Mouse (Mus musculus): ENCODE data around the gene Runx1.

Runx1 gene

GRCm38 (mm10) chr16:92825908-92826650 lies at the start of gene Runx1:
TSS of gene Runx1 (minus strand) at chr16:92826149.
- no peak for DNase-seq (ENCODE audit: low spot score)

- no peak for DNase-seq (ENCODE audit: low spot score)
Measured at GRCm38 (mm10) chr16:92874015-92874414, 48.1 kb upstream of the Runx1 start.

GRCm38 (mm10) chr16:92871728-92872127 lies 45.8 kb upstream of the Runx1 start:
- no peak for DNase-seq (ENCODE audit: low spot score)

GRCm38 (mm10) chr16:92868550-92868949 lies 42.6 kb upstream of the Runx1 start:
- no peak for DNase-seq (ENCODE audit: low spot score)

GRCm38 (mm10) chr16:92867261-92867935 lies 41.4 kb upstream of the Runx1 start:
- DNase-seq (ENCODE audit: low spot score): no peak

DNA sequence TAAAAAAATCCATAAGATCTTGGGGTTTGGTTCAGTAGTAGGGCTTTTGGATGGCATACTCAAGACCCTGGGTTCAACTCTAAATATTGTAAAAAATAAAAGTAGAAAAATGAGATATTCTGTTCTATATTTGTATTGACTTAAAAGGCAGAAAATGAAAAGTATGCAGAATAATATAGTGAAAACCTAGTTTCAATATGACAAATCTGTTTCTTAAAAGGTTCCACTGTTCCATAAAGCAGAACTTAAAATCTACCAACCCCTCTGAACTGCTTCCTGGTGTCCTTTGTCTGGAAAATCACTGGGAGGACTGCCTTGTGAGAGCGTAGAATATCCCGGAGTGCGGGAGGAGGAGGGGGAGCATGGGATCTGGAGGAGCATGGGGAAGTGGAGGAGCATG lies 39.4 kb upstream of the Runx1 start:
- DNase-seq (ENCODE audit: low spot score): no peak

DNA sequence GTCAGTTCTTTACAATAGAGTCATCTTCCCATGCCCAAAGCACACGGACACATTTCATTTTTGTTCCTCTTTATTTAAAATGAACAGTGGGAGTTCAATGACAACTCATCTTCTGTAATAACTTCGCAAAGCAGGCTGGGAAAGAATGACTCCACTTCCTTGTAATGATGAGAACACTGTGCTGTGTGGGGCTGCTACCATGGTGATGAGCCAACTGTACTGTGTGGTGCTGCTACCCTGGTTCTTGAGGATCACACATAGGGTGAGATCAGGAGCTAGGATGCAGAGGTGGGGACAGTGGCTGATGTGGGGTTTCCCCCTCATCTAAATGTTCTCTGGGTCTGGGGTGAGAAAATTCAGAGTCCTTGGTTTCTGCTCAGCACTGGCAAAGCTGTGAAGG lies 38.2 kb upstream of the Runx1 start:
- DNase-seq (ENCODE audit: low spot score): no peak

DNA sequence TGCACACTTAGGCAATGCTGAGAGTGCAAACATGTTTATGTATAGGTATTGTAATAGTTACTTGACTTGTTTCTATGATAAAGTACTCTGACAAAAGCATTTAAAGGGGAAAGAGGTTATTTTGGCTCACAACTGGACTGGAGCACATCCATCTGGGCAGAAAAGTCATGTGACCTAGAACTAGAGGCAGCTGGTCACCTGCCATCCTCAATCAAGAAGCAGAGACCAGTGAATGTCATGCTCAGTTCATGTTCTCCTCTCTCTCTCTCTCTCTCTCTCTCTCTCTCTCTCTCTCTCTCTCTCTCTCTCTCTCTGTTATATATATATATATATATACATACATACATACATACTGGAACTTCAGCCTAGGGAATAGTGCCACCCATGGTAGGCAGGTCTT lies 37.2 kb upstream of the Runx1 start:
- DNase-seq (ENCODE audit: low spot score): no peak

GRCm38 (mm10) chr16:92862430-92862829 lies 36.5 kb upstream of the Runx1 start:
- no peak for DNase-seq (ENCODE audit: low spot score)

DNA sequence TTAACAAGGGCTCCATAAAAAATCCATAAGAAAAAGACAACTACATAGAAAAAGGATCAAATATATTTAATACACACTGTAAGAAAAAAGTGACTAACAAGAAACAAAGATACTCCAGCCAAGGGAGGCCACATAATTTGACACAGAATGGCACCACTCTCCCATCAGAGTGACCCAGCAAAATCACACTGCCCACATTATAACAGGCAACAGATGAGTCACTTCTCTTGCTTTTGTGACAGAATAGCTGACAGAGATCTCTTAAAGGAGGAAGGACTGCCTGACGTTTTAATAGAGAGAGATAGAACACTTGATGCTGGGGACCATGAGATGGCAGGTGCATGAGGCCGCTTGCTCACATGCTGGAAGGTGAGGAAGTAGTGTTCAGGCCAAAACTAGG lies 35.6 kb upstream of the Runx1 start:
- no peak for DNase-seq (ENCODE audit: low spot score)

GRCm38 (mm10) chr16:92860649-92861048 lies 34.7 kb upstream of the Runx1 start:
- no peak for DNase-seq (ENCODE audit: low spot score)

GRCm38 (mm10) chr16:92856779-92857178 lies 30.8 kb upstream of the Runx1 start:
- no peak for DNase-seq (ENCODE audit: low spot score)

DNA sequence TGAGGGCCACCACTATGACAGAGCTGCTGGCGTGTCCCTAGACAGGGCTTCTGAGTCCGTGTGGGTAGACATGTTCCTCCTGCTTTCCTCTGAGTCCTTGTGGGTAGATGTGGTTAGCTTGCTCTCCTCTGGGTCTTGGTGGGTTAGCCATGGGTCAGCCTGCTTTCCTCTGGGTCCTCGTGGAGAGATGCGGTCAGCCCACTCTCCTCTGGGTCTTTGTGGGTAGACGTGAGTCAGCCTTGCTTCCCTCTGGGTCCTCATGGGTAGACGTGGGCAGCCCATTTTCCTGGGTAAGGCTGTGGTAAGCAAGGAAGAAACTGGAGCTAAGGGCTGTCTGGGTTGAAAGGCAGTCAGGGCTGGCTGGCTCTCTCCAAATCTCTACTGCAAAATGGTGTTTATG lies 26.3 kb upstream of the Runx1 start:
- DNase-seq (ENCODE audit: low spot score): no peak

GRCm38 (mm10) chr16:92850416-92850815 lies 24.5 kb upstream of the Runx1 start:
- no peak for DNase-seq (ENCODE audit: low spot score)

GRCm38 (mm10) chr16:92847762-92848300 lies 21.9 kb upstream of the Runx1 start:
- no peak for DNase-seq (ENCODE audit: low spot score)

DNA sequence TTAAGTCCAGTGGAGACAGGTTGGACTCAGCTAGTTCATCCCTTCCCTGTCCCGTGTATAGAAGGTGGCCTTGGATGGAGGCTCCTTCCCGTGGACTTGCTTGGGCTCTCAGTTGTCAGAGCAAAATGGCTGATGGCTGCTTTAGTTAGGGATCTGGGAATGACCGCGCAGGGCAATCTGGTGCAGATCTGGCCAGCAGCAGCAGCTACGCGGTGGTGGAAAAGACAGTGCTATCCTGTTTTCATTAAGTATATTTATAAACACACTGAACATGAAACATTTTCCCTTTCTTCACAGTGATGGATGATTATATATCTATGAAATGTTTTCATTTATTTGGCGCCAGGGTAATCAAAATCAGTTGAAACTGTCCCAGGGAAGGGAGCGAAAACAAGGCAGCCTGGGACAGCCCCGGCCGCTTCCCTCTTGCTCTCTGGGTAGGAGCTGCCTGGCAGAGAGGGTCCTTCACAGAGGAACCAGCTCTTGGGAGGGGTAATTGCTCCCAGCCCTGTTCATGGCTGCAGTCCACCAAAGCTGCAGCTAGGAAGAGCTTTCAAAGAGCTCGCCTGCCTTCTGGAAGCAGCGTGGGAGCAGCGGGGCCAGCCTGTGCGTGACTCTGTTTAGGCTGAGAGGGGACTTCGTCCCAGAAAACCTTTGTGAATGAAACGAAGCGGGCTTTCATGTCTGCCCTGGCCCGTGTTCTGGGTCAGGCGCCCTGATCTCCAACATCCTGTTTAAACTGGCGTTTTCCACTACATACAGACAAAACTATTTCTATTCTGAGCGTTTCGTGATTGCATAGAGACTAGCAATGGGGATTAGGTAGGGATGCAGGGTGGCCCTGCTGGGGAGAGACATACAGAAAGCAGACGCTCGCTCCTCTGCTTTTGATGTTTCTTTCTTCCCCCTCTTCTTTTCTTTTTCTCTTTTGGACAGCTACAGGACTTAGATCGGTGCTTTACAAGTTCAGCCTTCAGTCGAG lies 19.6 kb upstream of the Runx1 start:
- DNase-seq (ENCODE audit: low spot score): no peak

- no peak for DNase-seq (ENCODE audit: low spot score)
Measured at GRCm38 (mm10) chr16:92838709-92839108, 12.8 kb upstream of the Runx1 start.

GRCm38 (mm10) chr16:92831341-92831740 lies 5.4 kb upstream of the Runx1 start:
- DNase-seq (ENCODE audit: low spot score): no peak

- DNase-seq (ENCODE audit: low spot score): no peak
Measured at GRCm38 (mm10) chr16:92830479-92830878, 4.5 kb upstream of the Runx1 start.

DNA sequence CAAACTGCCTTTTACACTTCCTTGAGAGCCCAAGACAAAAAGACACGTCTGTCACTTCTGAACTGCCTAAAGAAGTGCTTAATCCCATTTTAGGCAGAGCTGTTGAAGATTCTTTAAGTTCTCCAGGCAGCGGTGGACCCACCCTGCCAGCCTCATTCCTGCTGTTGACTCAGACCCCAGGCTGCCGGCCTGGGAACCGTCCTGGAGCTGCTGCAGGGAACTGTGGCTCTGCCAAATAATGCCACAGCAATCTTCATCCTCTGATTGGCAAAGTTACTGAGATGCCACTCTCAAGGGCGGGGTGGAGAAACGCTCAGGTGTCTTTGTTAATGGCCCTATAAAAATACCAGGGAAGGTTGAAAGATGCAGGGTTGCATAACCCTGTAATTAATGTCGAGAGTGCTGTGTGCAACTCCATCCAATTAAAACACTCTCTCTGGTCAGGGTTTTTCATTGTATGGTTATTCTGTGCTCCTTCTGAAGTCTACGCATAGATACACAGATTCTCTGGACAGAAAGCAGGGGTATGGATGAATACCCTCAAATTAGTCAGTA lies 2.4 kb upstream of the Runx1 start:
- DNase-seq (ENCODE audit: low spot score): no peak

DNA sequence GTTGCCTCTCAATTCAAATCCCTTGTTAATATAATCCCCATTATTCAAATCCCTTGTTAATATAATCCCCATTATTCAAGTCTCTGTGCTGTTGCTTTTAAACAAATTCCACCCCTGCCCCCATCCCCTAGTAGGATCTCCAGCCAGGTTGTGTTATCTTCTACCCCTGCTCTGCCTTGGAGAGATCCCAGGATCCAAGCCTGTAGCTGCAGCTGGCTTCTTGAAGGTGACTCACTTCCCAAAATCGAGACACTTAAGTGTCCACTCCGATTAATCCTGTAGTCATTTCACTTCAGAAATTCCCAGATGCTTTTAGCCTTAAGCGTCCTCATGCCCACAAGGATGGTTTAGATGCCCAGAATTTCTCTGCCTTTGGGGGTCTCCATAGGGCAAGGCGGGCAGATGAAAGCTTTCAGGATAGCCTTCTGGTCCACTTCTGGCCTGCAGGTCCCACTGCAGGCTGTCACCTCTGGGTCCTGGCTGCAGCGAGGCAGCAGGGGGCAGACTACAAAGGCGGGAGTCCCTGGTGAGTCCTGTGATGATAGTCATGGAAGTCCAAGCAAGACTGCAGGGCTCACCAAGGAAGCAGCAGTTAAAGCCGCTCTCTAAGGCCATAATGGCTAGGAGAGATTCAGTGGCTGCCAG lies 1.8 kb upstream of the Runx1 start:
- DNase-seq (ENCODE audit: low spot score): no peak

Measured in left cerebral cortex, adult 11 months (tissue).